Mouse (Mus musculus): ENCODE results near the gene Slc9a9. TPM values are rescaled to one million over a fixed set of nuclear protein-coding genes. Genes with fewer than 3 reads are reported as not detected.

Gene Slc9a9
- polyA plus RNA-seq, 1 experiment from 2014 or later = 2.3 TPM

- H3K27ac ChIP-seq (ENCODE audit: low read depth) = no peak overlapping the region
- 52% methylated on average over 5 of the region's 5 CpGs for WGBS (ENCODE audit: insufficient replicate concordance)
- no peak for ATAC-seq
- H3K4me1 ChIP-seq (ENCODE audit: insufficient read depth) = no peaks in the 10 kb centered on the region
- no peak overlapping the region for H3K4me3 ChIP-seq (ENCODE audit: low read depth, low read length)
- H3K27me3 ChIP-seq (ENCODE audit: insufficient read depth, low read length) = no peaks in the 10 kb centered on the region
- H3K36me3 ChIP-seq (replicated peaks; ENCODE audit: insufficient read depth, low read length) = no peaks in the 10 kb centered on the region
- no peak for TF ChIP-seq CTCF (IDR thresholded peaks at IDR 0.05; ENCODE audit: low read depth)
- no peak for TF ChIP-seq EP300 (IDR thresholded peaks at IDR 0.05; ENCODE audit: low read depth)
- no peak overlapping the region for H3K9ac ChIP-seq (replicated peaks)
- no peak overlapping the region for H3K4me2 ChIP-seq (ENCODE audit: low read depth, low read length)
- no peaks in the 10 kb centered on the region for H3K9me3 ChIP-seq (ENCODE audit: low read length)
- no peak for DNase-seq
These were observed 145.8 kb downstream of the Slc9a9 start for GRCm38 (mm10) chr9:94815518-94815917.

- Histone ChIP-seq H3K9me3 (ENCODE audit: low read length) (no peaks in the 10 kb centered on the region), H3K9ac (replicated peaks) (no peak overlapping the region), H3K4me2 (ENCODE audit: low read depth, low read length) (no peak overlapping the region), H3K27ac (ENCODE audit: low read depth) (no peak overlapping the region), H3K36me3 (replicated peaks; ENCODE audit: insufficient read depth, low read length) (no peaks in the 10 kb centered on the region), H3K4me1 (ENCODE audit: insufficient read depth) (no peaks in the 10 kb centered on the region), H3K27me3 (ENCODE audit: insufficient read depth, low read length) (no peaks in the 10 kb centered on the region), H3K4me3 (ENCODE audit: low read depth, low read length) (no peak overlapping the region)
- WGBS (ENCODE audit: insufficient replicate concordance) = 67% methylated on average over 1 of the region's 1 CpGs
- no peak for DNase-seq
- ATAC-seq = no peak
- TF ChIP-seq CTCF (IDR thresholded peaks at IDR 0.05; ENCODE audit: low read depth) (no peak), EP300 (IDR thresholded peaks at IDR 0.05; ENCODE audit: low read depth) (no peak)
These were observed 151.6 kb downstream of the Slc9a9 start for GRCm38 (mm10) chr9:94821268-94821667.

GRCm38 (mm10) chr9:94833836-94834235 lies 164.1 kb downstream of the Slc9a9 start:
- H3K27ac ChIP-seq (ENCODE audit: low read depth) = no peak overlapping the region
- no peaks in the 10 kb centered on the region for H3K27me3 ChIP-seq (ENCODE audit: insufficient read depth, low read length)
- no peak overlapping the region for H3K4me2 ChIP-seq (ENCODE audit: low read depth, low read length)
- ATAC-seq (no peak), DNase-seq (no peak)
- H3K9me3 ChIP-seq (ENCODE audit: low read length) = no peaks in the 10 kb centered on the region
- H3K4me3 ChIP-seq (ENCODE audit: low read depth, low read length) = no peak overlapping the region
- H3K9ac ChIP-seq (replicated peaks) = no peak overlapping the region
- no peaks in the 10 kb centered on the region for H3K4me1 ChIP-seq (ENCODE audit: insufficient read depth)
- TF ChIP-seq CTCF (IDR thresholded peaks at IDR 0.05; ENCODE audit: low read depth) (no peak), EP300 (IDR thresholded peaks at IDR 0.05; ENCODE audit: low read depth) (no peak)
- no peaks in the 10 kb centered on the region for H3K36me3 ChIP-seq (replicated peaks; ENCODE audit: insufficient read depth, low read length)
- 79% methylated on average over 1 of the region's 1 CpGs for WGBS (ENCODE audit: insufficient replicate concordance)

- no peaks in the 10 kb centered on the region for H3K4me1 ChIP-seq (ENCODE audit: insufficient read depth)
- H3K36me3 ChIP-seq (replicated peaks; ENCODE audit: insufficient read depth, low read length) = no peaks in the 10 kb centered on the region
- DNase-seq (no peak), ATAC-seq (no peak)
- TF ChIP-seq EP300 (IDR thresholded peaks at IDR 0.05; ENCODE audit: low read depth) = no peak
- no peak for TF ChIP-seq CTCF (IDR thresholded peaks at IDR 0.05; ENCODE audit: low read depth)
- no peak overlapping the region for H3K27ac ChIP-seq (ENCODE audit: low read depth)
- H3K9me3 ChIP-seq (ENCODE audit: low read length) = no peaks in the 10 kb centered on the region
- no peaks in the 10 kb centered on the region for H3K27me3 ChIP-seq (ENCODE audit: insufficient read depth, low read length)
- no peak overlapping the region for H3K4me3 ChIP-seq (ENCODE audit: low read depth, low read length)
- H3K4me2 ChIP-seq (ENCODE audit: low read depth, low read length) = no peak overlapping the region
- H3K9ac ChIP-seq (replicated peaks) = no peak overlapping the region
- 77% methylated on average over 15 of the region's 15 CpGs for WGBS (ENCODE audit: insufficient replicate concordance)
These were observed 167.7 kb downstream of the Slc9a9 start for GRCm38 (mm10) chr9:94837384-94837783.

- DNase-seq (no peak), ATAC-seq (no peak)
- Histone ChIP-seq H3K27me3 (ENCODE audit: insufficient read depth, low read length) (no peaks in the 10 kb centered on the region), H3K4me2 (ENCODE audit: low read depth, low read length) (no peak overlapping the region), H3K27ac (ENCODE audit: low read depth) (no peak overlapping the region), H3K9me3 (ENCODE audit: low read length) (no peaks in the 10 kb centered on the region), H3K9ac (replicated peaks) (no peak overlapping the region), H3K4me3 (ENCODE audit: low read depth, low read length) (no peak overlapping the region), H3K36me3 (replicated peaks; ENCODE audit: insufficient read depth, low read length) (no peaks in the 10 kb centered on the region), H3K4me1 (ENCODE audit: insufficient read depth) (no peaks in the 10 kb centered on the region)
- 80% methylated on average over 8 of the region's 8 CpGs for WGBS (ENCODE audit: insufficient replicate concordance)
- TF ChIP-seq CTCF (IDR thresholded peaks at IDR 0.05; ENCODE audit: low read depth) (no peak), EP300 (IDR thresholded peaks at IDR 0.05; ENCODE audit: low read depth) (no peak)
These were observed 168.8 kb downstream of the Slc9a9 start for GRCm38 (mm10) chr9:94838479-94839031.

- Histone ChIP-seq H3K4me2 (ENCODE audit: low read depth, low read length) (no peak overlapping the region), H3K4me3 (ENCODE audit: low read depth, low read length) (no peak overlapping the region), H3K27me3 (ENCODE audit: insufficient read depth, low read length) (no peaks in the 10 kb centered on the region), H3K4me1 (ENCODE audit: insufficient read depth) (no peaks in the 10 kb centered on the region), H3K9ac (replicated peaks) (no peak overlapping the region), H3K9me3 (ENCODE audit: low read length) (no peaks in the 10 kb centered on the region), H3K27ac (ENCODE audit: low read depth) (no peak overlapping the region), H3K36me3 (replicated peaks; ENCODE audit: insufficient read depth, low read length) (no peaks in the 10 kb centered on the region)
- DNase-seq (no peak), ATAC-seq (no peak)
- WGBS (ENCODE audit: insufficient replicate concordance) = 84% methylated on average over 11 of the region's 11 CpGs
- no peak for TF ChIP-seq EP300 (IDR thresholded peaks at IDR 0.05; ENCODE audit: low read depth)
These were observed 169.5 kb downstream of the Slc9a9 start for GRCm38 (mm10) chr9:94839204-94839603.

- ATAC-seq (no peak), DNase-seq (no peak)
- Histone ChIP-seq H3K4me3 (ENCODE audit: low read depth, low read length) (no peak overlapping the region), H3K9ac (replicated peaks) (no peak overlapping the region), H3K9me3 (ENCODE audit: low read length) (no peaks in the 10 kb centered on the region), H3K27me3 (ENCODE audit: insufficient read depth, low read length) (no peaks in the 10 kb centered on the region), H3K27ac (ENCODE audit: low read depth) (no peak overlapping the region), H3K4me1 (ENCODE audit: insufficient read depth) (no peaks in the 10 kb centered on the region), H3K4me2 (ENCODE audit: low read depth, low read length) (no peak overlapping the region), H3K36me3 (replicated peaks; ENCODE audit: insufficient read depth, low read length) (no peaks in the 10 kb centered on the region)
- TF ChIP-seq CTCF (IDR thresholded peaks at IDR 0.05; ENCODE audit: low read depth) (no peak), EP300 (IDR thresholded peaks at IDR 0.05; ENCODE audit: low read depth) (no peak)
- WGBS (ENCODE audit: insufficient replicate concordance) = 80% methylated on average over 5 of the region's 5 CpGs
These were observed 170.7 kb downstream of the Slc9a9 start for GRCm38 (mm10) chr9:94840398-94840797.
